Mouse (Mus musculus) MN1 (cell line): ENCODE measurements at regions not wholly inside any gene's neighbourhood (a gene's known extent, or its start where the extent isn't known, plus 50 kb on each side); places are given as distances from the start of the nearest gene placed in this dataset.

Experiments used
- DNase-seq: peaks from one replicate; pipeline ENCODE4 v3.0.0-alpha.2; 2016; ENCODE audit warnings: low spot score

DNA sequence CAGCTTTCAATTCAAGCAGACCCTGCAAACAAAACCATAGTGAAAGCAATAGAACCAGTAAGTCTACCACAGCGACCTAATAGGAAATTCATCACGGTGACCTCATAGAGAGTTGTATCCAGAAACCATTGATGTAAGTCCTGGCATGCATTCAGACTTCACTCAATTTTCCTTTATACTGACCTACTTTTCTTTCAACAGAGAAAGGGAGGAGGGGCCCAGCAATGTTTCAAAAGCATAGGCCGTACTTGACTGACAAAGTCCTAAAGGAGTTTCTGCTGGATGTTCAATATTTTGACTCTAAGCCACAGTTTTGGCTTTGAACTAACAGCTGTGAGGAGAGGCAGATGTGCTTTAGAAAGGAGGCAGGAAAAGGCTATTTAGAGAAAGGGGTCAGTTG is 88.4 kb downstream of the AI593442 start:
- DNase-seq: no peak

DNA sequence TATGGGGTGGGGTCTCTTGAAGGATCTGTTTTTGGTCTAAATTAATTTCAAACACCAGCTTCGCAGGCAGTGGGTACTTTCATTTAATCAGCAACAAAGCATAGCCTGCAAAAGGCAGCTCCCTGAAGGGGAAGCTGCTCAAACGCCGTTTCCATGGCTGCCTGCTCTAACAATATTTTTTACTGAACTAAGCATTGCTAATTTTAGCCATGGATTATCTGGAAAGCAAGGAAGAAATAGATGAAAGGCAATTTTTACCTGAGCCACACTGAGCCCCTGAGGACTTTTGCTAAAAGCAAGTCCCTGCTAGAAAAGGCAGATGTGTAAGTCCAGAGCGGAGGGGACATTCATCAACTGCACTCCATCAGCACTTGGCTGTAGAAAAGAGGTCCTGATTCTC is 105.5 kb downstream of the AI593442 start:
- DNase-seq: no peak

DNA sequence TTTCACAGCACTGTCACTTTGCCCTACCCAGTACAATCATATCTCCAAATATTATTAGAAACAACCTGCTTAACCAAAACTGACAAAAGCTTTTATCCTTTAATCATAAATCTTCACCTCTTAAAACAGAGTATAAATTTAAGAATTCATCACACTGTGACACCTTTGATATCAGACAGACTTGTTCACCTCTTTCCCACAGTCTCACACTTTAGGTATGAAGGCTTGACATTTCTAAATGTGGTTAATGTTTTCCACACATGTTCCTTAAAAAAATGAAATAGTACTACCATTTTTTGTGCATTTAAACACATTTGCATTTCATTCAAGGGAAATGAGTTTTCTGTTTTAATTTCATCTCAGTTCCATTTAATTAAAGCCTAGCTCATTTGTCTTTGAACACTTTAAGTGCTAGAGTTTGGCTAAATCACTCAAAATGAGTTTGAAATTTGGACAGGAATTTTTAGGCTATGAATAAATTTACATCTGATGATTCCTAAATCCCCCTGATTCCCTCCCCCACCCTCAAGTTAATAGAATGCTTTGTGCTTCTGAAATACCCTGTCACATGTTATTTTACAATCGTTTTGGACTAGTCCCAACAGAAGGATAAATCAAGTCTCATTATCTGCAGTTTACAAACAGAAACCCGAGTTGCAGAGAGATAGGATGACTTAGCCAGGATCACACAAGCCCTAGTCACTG is 127.9 kb downstream of the AI593442 start:
- DNase-seq: no peak

DNA sequence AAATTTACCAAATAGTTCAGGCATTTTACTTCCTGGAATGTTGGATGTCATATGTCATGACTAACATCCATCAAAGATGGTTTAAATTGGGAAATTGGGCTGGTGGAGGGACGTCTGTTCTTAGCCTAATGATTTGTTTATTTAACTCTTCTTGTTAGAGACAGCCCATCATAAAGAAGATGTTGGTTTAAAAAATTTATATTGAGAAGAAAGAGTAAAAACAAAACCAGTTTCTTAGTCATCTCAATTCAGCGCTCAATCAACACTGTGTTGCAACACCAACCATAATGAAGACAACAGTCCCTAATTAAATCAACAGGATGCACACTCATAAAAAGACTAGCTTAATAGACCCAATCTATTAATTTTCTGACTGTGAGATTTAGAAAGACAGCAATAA is 133.5 kb downstream of the AI593442 start:
- no peak for DNase-seq

DNA sequence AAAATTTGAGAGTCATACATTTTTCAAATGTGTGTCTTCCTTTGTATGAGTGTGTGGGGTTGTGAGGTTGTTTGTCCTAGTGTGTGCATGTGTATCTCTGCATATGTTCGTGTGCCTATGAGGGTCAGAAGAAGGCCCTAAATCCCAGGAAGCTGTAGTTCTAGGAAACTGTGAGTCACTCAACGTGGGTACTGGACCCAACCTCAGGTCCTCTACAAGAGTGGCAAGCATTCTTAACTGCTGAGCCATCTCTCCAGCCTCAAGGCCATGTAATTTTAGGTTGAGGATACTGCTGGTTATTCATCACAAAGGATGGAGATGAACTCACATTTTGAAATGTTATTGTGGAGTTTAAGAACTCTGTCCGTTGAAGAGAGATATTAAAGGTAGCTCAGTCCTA is 140.5 kb downstream of the AI593442 start:
- DNase-seq: no peak

DNA sequence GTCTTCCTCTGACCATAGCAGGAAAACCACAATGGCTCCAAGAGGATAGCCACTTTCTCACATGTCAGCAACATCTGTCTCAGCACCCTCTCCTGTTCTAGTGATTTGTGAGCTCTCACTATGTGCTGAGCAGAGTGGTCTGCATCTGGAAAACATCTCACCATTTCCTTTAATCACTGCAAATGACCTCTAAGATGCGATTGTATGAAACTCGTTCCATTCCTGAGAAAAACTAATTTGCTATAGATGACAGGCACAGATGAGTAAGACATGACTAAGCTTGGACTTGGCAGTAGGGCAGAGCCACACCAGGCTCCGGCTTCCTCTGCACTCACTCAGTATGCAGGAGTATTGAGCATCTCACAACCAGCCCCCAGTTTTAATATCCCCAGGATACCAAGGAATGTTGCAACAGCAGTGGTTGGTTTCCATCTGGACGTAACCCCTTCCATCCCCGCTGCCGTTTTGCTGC is 150.1 kb downstream of the AI593442 start:
- DNase-seq: no peak

DNA sequence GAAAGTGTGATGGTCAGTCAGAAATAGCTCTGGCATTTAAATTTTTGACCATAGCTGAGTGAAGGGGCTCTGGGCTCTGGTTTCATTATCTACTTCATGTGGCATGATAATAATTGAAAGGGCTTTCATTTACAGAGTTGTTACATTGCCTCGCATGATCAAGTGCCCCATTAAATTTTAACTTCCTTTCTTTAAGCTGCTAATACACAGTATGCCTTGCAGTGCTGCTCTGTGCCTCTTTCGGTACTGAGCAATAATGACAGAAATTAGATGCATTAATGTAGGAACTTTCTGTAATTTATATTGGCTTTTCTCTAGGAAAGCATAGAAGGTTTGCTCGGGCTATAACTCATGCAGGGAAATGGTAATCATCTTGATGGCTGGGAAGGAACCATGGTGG is 179.1 kb downstream of the AI593442 start:
- DNase-seq: no peak

DNA sequence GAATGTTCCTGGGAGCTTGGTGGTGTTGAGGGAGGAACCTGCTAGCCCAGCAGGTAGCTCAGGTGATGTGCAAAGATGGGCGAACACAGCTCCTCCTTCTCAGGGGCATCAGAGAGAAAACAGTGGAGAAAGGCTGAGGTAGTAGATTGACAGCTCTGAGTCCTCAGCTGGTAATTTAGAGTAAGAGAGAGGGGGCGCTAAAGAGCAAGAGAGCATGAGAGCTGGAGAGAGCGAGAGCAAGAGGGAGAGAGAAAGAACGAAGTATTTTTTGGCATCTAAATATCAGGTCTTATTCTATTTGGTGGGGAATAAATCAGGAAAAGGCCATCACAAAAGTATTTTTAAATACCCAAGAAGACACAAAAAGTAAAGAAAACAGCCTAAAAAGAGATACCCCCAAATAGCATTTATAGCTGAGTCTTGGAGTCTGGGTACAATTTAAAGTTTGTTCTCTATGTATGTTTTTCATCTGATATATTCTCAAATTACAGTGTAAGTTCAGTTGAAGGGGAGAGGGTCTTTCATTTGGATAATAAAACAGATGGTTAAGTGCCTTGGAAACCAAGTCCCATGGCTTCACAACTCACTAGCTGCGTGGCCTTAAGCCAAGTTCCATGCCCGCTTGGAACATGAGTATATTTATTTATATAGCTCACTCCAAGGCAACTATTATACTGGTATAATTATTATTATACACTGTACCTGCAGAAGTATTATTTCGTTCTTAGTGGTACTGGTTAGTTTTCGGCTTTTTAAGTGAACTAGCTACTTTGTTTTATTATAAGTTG is 183.9 kb downstream of the AI593442 start:
- DNase-seq: no peak

DNA sequence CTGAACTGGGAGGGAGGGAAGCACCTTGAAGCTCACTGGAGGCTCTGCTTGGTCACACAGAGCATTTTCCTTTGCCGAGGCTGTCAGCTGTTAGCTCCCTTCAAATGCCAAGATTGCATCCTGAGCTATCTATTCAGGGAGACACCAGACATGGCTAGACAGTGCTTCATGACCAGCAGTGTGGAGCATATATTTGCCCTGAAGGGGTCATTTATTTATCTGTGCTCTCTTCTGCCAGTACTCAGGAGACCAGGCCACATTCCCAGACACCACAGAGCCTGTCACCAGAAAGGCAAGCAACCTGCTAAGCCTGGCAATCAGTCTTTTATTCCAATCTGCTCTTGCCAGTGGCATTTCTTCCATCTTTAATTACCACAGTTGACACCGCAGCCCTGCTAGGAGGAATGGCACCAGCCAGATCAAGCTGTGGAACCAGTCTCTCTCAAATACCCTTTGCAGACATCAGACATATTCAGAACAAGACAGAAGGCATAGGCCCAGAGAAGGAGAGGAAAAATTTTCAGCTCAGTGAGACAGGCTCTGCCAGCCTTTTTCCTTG is 186.6 kb downstream of the AI593442 start:
- no peak for DNase-seq

DNA sequence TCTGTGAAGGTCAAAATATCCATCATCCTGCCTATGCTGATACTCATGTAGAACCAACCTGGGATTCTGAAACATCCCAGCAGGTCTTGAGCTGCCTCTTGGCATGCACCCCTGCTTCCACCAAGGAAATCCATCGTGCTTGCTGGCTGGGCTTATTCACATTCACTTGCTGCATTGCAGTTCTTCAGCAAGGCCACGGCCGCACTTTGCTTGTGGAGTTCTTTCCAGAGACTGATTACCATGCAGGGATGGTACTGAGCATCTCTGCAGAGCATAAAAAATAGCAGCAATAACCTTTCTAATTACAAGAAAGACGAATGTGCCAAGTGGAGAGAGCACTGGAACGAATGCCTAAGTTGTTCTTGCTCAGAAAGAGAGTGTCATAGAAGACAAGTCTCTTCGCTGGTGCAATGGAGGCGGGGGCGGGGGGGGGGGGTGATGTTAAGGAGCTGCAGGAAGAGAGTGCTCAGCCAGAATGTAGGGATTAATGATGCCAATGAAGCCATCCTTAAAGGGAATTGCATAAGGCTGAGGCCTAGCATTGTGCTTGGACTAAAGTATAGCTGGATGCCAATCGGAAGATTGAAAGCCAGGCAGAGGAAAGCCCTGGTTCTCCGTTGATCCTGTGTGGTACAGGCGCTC is 205.9 kb downstream of the AI593442 start:
- DNase-seq: no peak

DNA sequence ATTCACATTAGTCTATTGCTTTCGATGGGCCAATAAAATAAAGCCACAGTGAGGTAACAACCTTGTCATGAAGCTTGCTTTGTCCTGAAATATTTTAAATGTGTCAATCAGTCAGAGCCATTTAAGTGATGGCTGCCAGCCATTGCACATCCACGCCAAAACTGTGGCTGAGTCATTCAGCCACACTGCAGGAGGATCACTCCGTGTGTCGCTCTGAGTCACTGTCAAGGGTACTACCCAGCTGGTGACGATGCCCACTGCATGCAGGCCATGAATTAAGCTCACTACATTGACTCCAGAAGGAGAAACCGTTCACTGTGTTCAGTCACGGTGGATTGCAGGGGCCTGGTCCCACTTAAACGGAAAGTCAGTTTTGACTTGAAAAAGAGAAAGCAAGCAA is 206.7 kb downstream of the AI593442 start:
- no peak for DNase-seq

DNA sequence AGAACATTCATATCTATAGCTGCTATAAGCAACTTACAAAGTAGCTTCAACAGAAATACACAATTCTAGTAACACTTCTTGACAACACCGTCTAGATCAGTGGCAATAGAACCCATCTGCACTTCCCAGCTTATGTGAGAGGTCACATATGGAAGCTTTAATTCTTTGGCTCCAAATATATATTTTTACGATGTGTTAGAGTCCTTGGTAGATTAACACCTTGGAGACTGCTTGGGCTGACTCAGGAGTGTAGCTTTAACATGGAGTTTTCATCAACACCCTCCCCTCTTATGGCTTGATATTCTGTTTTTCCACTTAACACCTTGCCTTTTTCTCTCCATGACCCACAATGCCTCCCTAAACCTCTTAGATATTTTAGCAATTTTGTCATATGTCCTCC is 221.1 kb downstream of the AI593442 start:
- no peak for DNase-seq

DNA sequence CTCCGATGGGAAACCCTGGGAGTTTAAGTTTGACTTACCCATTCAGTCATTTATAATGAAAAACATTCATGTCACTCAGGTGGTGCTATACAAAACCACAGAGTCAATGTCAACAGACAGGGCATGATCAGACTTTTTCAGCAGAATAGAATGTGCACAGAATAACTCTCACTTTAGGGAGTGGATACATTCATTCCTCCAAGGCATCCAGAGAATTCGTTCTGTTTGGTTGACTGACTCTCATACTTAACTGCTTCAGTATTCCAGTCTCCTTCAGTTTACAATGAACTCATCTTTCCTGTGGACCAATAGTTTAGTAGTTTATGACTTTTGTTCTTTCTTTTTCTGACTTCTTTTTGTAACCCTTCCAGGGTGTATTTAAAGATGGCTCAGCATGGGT is 225.1 kb downstream of the AI593442 start:
- DNase-seq: no peak

DNA sequence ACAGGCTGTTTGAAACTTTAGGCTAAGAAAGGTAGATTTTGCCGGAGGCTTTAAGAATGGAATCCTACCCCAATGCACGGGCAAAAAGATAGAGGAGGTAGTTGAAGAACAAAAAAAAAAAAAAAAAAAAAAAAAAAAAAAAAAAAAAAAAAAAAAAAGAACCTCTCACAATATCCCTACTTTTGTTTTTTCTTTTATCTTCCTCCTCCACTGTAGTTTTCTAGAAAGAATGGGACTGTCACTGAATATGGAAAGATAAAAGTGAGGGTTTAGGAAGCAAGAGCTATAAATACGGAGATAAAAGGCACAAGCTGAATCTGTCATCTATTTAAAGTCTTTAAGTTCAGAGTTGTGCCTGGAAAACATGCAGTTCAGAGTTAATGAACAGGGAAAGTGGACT is 227.8 kb downstream of the AI593442 start:
- DNase-seq: no peak

DNA sequence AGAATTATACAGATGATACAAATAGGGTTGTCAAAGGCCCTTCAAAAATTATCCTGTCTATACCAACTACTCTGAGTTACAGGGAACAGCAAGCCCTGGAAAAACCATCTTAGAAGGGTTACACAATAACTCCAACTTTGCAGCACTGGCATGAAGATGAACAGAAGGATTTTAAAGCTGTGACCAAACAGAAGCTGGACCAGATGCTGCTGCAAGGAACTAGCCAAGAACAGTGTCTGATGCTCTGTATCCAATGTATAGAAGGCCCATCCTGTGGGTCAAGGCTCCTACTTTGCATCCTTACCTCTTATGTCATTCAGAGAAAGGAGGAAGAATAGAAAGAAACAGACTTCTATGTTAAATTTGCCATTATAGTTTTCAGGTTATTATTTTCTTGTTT is 231.3 kb downstream of the AI593442 start:
- DNase-seq: no peak

DNA sequence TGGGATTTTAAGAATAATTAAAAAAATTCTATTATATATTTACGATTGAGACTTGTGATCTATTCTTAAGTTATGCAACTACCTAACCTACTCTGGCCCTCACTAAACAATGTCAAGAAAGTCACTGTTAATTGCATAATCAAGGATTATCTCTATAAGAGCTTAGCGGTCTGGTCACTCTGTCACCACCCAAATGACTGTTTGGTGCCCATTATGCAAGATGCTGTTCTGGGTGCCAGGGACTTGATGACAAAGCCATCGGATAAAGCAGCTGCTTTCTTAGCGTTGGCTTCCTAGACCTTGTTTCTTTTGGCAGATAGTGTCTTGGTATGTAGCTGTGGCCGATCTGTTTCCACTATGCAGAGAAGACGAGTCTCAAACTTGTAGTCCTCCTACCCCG is 236.4 kb downstream of the AI593442 start:
- no peak for DNase-seq

DNA sequence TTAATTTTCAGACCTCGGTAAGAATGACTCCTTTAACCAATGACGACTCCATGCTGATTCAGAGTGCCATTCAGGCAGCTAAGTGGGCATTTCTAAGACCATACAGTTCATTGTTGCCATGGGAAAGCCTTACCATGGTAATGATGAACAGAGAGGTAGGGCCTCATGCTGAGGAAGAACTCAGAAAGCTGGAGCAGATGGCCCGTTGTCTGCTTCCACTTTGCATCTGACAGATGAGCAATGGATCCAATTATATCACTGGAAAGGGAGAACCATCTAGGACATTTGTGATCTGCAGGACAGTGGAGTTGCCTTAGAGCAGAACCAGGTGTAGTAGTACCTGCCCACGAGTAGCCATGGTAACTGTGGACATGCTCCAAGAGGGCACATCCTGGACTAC is 245.4 kb downstream of the AI593442 start:
- DNase-seq: no peak

DNA sequence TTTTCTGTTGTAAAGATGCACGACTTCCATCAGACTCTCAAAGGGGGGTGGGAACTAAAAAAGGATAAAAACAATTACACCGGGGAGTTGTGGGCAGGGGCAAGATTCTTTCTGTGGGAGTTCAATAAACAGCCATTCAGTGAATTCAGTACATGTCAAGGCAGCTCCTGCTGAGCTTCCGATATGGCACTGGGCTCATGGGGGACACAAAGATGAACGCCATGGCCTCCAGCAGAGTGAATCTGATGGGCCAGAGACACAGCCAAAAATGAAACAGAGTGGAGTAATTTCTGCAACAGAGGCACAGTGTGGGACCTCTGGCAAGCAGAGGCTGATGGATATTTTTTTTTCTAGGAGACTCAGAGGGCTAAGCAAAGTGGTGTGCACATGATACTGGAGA is 254.2 kb downstream of the AI593442 start:
- no peak for DNase-seq

DNA sequence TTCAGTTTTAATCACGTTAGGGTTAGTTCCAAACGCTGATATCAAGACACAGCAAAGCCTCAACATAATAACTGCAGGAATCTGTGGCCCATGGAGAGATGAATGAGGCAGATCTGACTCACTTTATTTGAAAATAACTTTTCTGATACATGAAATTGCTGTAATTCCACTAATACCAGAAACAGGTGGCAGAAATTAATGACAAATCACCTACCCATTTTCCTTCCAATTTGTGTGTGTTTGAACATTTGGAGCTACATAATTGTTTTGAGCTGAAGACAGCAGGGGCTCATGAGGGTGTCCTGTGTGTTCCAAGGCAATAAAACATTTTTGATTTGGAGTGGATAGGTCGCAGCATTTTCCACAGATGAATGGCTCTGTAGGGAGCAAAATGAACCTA is 254.2 kb upstream of the Zc3h12c start:
- DNase-seq: no peak

DNA sequence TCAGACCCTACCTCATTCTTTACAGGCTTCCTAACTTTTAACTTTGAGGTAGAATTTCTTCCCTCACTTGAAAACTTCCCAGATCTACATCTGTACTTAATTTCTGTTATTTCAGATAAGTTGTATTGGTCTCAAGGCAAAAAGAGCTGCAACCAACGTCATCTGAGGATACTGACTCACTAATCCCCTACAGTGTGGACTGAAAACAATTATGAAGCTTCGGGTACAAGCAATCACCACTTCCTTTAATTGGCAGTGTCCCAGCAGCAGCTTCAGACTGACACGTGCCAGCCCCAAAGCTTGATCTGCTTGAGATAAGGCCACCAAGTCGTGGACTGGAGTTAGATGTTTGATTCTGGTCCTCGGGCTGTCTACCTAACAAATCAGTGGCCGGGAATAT is 247.3 kb upstream of the Zc3h12c start:
- DNase-seq: no peak

DNA sequence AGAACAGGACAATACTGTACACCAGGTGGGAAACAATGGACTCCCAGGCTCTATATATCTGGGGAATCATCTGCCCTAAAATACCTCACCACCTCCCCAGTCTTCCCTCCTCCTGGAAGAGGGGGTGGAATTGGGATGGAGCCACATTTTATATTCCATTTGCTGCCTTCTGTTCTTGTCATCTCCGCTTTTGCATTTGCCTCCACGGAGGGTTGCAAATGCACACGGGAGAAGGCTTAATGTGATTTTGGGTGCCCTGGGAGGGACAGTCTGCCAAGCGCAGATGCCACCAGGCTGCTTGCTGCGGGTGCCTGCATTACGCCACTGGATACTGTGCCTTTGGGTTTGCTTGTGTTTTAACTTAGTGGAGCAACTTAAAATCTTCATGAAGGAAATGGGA is 239.5 kb upstream of the Zc3h12c start:
- no peak for DNase-seq

DNA sequence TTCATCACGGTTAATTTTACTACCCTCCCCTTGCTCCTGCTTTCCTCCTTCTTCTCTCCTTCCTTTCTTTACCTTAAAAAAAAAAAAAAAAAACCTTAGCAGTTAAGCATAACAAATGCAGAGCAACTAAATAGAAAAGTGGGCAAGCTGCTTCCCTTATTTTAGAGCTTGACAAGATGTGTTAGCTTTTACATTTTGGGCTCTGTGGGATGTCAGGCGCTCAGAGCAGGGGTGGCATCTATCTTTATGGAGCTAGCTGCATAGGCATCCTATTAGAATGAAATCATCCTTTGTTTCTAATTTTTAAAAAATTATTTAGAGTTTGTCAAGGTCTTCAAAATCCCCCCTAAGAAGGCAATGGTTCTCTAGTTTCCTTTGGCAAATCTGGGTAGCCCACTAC is 234.1 kb upstream of the Zc3h12c start:
- DNase-seq: no peak

DNA sequence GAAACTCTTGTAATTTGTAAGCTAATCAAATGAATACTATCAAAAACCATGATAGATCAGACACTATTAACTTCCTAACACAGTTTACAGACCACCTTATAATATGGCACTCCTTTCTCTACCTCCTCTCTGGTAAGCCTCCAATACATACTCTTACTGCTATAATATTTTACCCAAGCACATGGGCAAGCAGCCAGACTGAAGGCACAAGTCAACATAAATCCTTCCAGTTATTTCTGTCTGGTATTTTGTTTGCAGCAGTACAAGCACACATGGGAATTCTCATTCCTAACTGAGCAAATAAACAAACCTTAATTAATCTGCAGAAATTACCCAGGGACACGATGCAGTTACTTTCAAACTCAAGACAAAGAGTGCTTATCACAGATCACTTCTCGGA is 210.7 kb upstream of the Zc3h12c start:
- no peak for DNase-seq
